Mouse (Mus musculus) small intestine, adult 2 months (tissue): ENCODE measurements around the gene Egflam.

Experiments used
- CTCF ChIP-seq: fragments of 200-500 bp; IDR thresholded peaks from 2 replicates; pipeline ENCODE4 v1.5.1; 2012; ENCODE audit warnings: low read depth, mild to moderate bottlenecking, control low read depth, inconsistent platforms, low read length, moderate library complexity, mixed read lengths; ENCODE audit not compliant: insufficient replicate concordance, insufficient read length; ENCODE audit errors: extremely low read depth
- POLR2A ChIP-seq: fragments of 200-500 bp; IDR thresholded peaks from 2 replicates; pipeline ENCODE4 v1.6.1; 2012; ENCODE audit warnings: low read depth, mild to moderate bottlenecking, control low read depth, inconsistent platforms, low read length, moderate library complexity

DNA sequence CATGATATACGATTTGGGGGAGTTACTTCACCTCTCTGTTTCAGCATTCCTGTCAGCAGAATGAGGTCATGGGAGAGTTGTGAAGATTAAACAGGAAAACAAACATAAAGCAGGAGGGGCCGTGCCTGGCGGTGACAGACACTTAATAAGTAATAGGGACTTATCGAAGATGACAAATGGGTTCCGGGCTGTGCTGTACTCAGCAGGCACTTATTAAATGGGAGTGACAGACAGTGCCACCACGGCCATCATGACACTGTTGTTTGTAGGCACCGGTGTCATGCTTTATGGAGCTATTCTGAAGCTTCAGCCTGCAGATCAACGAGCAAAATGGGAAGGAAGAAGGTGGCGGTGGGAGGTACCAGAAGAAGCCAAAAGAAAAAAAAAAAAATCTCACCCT is 82.7 kb downstream of the Egflam start:
- no peak for TF ChIP-seq CTCF
- no peak for TF ChIP-seq POLR2A
